Mouse (Mus musculus) heart, embryonic 13.5 days (tissue): ENCODE measurements at regions not wholly inside any gene's neighbourhood (a gene's known extent, or its start where the extent isn't known, plus 50 kb on each side); places are given as distances from the start of the nearest gene placed in this dataset.

ENCODE experiments used
- ATAC-seq: fragments of 200-750 bp; cut with Nextera tagmentation; 2 replicates; pipeline ENCODE4 v1.8.0; 2017; ENCODE audit warnings: moderate TSS enrichment; ENCODE audit not compliant: insufficient number of reproducible peaks, low FRiP score, low TSS enrichment; ENCODE audit errors: extremely low read depth
- H3K27ac ChIP-seq: fragments of 300-500 bp; sonication (generic); replicated peaks from 2 replicates; pipeline ENCODE4 v1.5.1; 2015; ENCODE audit warnings: moderate library complexity, mild to moderate bottlenecking, inconsistent platforms
- H3K27me3 ChIP-seq: fragments of 300-500 bp; sonication (generic); replicated peaks from 2 replicates; pipeline ENCODE4 v1.6.1; 2015; ENCODE audit warnings: mild to moderate bottlenecking, inconsistent platforms
- H3K36me3 ChIP-seq: fragments of 300-500 bp; sonication (generic); 2 replicates; pipeline ENCODE4 v1.6.1; 2015; ENCODE audit warnings: mild to moderate bottlenecking, inconsistent platforms
- H3K4me1 ChIP-seq: fragments of 300-500 bp; sonication (generic); 2 replicates; pipeline ENCODE4 v1.6.1; 2015; ENCODE audit warnings: inconsistent platforms
- H3K4me2 ChIP-seq: fragments of 300-500 bp; sonication (generic); 2 replicates; pipeline ENCODE4 v1.6.1; 2015; ENCODE audit warnings: inconsistent platforms, mild to moderate bottlenecking, moderate library complexity
- H3K4me3 ChIP-seq: fragments of 300-500 bp; sonication (generic); 2 replicates; pipeline ENCODE4 v1.5.1; 2015; ENCODE audit warnings: moderate library complexity, mild to moderate bottlenecking, inconsistent platforms
- H3K9ac ChIP-seq: fragments of 300-500 bp; sonication (generic); 2 replicates; pipeline ENCODE4 v1.6.1; 2015; ENCODE audit warnings: inconsistent platforms, mild to moderate bottlenecking, moderate library complexity
- H3K9me3 ChIP-seq: fragments of 300-500 bp; sonication (generic); 2 replicates; pipeline ENCODE4 v1.6.1; 2016; ENCODE audit warnings: inconsistent platforms
- WGBS: fragments of 180-500 bp; shearing (Covaris S2); methylation state at CpG from one replicate; pipeline ENCODE4 v1.1.7; 2015; ENCODE audit warnings: mixed read lengths; 5-methylcytosine and 5-hydroxymethylcytosine counted together

GRCm38 (mm10) chr5:149815879-149816278, 137.8 kb downstream of the B3glct start:
- no peak overlapping the region for H3K4me2 ChIP-seq
- ATAC-seq = no peak
- H3K4me1 ChIP-seq = peaks cover 12% of the 10 kb centered on the region
- 35% methylated on average over 3 of the region's 3 CpGs for WGBS
- H3K9ac ChIP-seq = no peak overlapping the region
- H3K9me3 ChIP-seq = no peaks in the 10 kb centered on the region
- H3K27me3 ChIP-seq = peaks cover 12% of the 10 kb centered on the region
- no peak overlapping the region for H3K4me3 ChIP-seq
- no peak overlapping the region for H3K27ac ChIP-seq
- H3K36me3 ChIP-seq = no peaks in the 10 kb centered on the region

GRCm38 (mm10) chr5:149818812-149819211, 140.8 kb downstream of the B3glct start:
- Histone ChIP-seq H3K9ac (no peak overlapping the region), H3K27ac (no peak overlapping the region), H3K4me2 (no peak overlapping the region), H3K4me1 (peaks cover 6% of the 10 kb centered on the region; the same call in 1 of the 2 replicates), H3K36me3 (no peaks in the 10 kb centered on the region), H3K4me3 (no peak overlapping the region), H3K27me3 (peaks cover 12% of the 10 kb centered on the region), H3K9me3 (no peaks in the 10 kb centered on the region)
- ATAC-seq = no peak
- WGBS = 18% methylated on average over 6 of the region's 6 CpGs

GRCm38 (mm10) chr5:149823821-149824220, 145.8 kb downstream of the B3glct start:
- Histone ChIP-seq H3K27ac (no peak overlapping the region), H3K4me1 (peaks cover 1% of the 10 kb centered on the region; the same call in 1 of the 2 replicates), H3K9ac (no peak overlapping the region), H3K4me2 (no peak overlapping the region), H3K36me3 (no peaks in the 10 kb centered on the region), H3K4me3 (no peak overlapping the region), H3K27me3 (no peaks in the 10 kb centered on the region), H3K9me3 (no peaks in the 10 kb centered on the region)
- no peak for ATAC-seq
- 82% methylated on average over 9 of the region's 9 CpGs for WGBS

GRCm38 (mm10) chr5:149827599-149827998, 149.6 kb downstream of the B3glct start:
- H3K4me1 ChIP-seq = peaks cover 4% of the 10 kb centered on the region; the same call in 1 of the 2 replicates
- no peak overlapping the region for H3K4me3 ChIP-seq
- H3K4me2 ChIP-seq = no peak overlapping the region
- H3K27ac ChIP-seq = no peak overlapping the region
- no peak overlapping the region for H3K9ac ChIP-seq
- no peak for ATAC-seq
- no peaks in the 10 kb centered on the region for H3K36me3 ChIP-seq
- H3K27me3 ChIP-seq = no peaks in the 10 kb centered on the region
- H3K9me3 ChIP-seq = no peaks in the 10 kb centered on the region
- 44% methylated on average over 3 of the region's 3 CpGs for WGBS

- Histone ChIP-seq H3K27ac (no peak overlapping the region), H3K27me3 (no peaks in the 10 kb centered on the region), H3K36me3 (no peaks in the 10 kb centered on the region), H3K4me3 (peak overlapping the region; percentile 55), H3K9me3 (no peaks in the 10 kb centered on the region), H3K4me2 (peak overlapping the region; percentile 81), H3K4me1 (peaks cover 4% of the 10 kb centered on the region; the same call in 1 of the 2 replicates), H3K9ac (peak overlapping the region; percentile 79)
- ATAC-seq = no peak
- WGBS = 5% methylated on average over 28 of the region's 28 CpGs
Observed at GRCm38 (mm10) chr5:149831122-149831861, 153.3 kb downstream of the B3glct start.

GRCm38 (mm10) chr5:149837379-149837778, 159.3 kb downstream of the B3glct start:
- Histone ChIP-seq H3K4me2 (no peak overlapping the region), H3K36me3 (no peaks in the 10 kb centered on the region), H3K27me3 (no peaks in the 10 kb centered on the region), H3K27ac (no peak overlapping the region), H3K4me3 (no peak overlapping the region), H3K9ac (no peak overlapping the region), H3K9me3 (no peaks in the 10 kb centered on the region), H3K4me1 (no peaks in the 10 kb centered on the region)
- no peak for ATAC-seq
- WGBS = 65% methylated on average over 2 of the region's 2 CpGs

GRCm38 (mm10) chr5:149842491-149842890, 164.5 kb downstream of the B3glct start:
- H3K9me3 ChIP-seq = no peaks in the 10 kb centered on the region
- H3K4me2 ChIP-seq = no peak overlapping the region
- no peak overlapping the region for H3K4me3 ChIP-seq
- no peak for ATAC-seq
- H3K36me3 ChIP-seq = no peaks in the 10 kb centered on the region
- H3K27me3 ChIP-seq = peaks cover 33% of the 10 kb centered on the region
- 59% methylated on average over 6 of the region's 6 CpGs for WGBS
- H3K9ac ChIP-seq = no peak overlapping the region
- no peaks in the 10 kb centered on the region for H3K4me1 ChIP-seq
- H3K27ac ChIP-seq = no peak overlapping the region

- Histone ChIP-seq H3K4me1 (no peaks in the 10 kb centered on the region), H3K4me2 (no peak overlapping the region), H3K9me3 (no peaks in the 10 kb centered on the region), H3K36me3 (no peaks in the 10 kb centered on the region), H3K9ac (no peak overlapping the region), H3K27me3 (peaks cover 33% of the 10 kb centered on the region), H3K27ac (no peak overlapping the region), H3K4me3 (no peak overlapping the region)
- 50% methylated on average over 7 of the region's 7 CpGs for WGBS
- no peak for ATAC-seq
Observed at GRCm38 (mm10) chr5:149843310-149843709, 165.3 kb downstream of the B3glct start.

- no peak overlapping the region for H3K4me3 ChIP-seq
- peaks cover 33% of the 10 kb centered on the region for H3K27me3 ChIP-seq
- H3K4me2 ChIP-seq = no peak overlapping the region
- H3K9ac ChIP-seq = no peak overlapping the region
- no peaks in the 10 kb centered on the region for H3K9me3 ChIP-seq
- H3K27ac ChIP-seq = no peak overlapping the region
- 68% methylated on average over 8 of the region's 8 CpGs for WGBS
- H3K4me1 ChIP-seq = no peaks in the 10 kb centered on the region
- H3K36me3 ChIP-seq = no peaks in the 10 kb centered on the region
- ATAC-seq = no peak
Observed at GRCm38 (mm10) chr5:149845256-149845655, 167.2 kb downstream of the B3glct start.

GRCm38 (mm10) chr5:149848465-149848864, 170.0 kb upstream of the Rxfp2 start:
- no peak overlapping the region for H3K4me3 ChIP-seq
- H3K27me3 ChIP-seq = peaks cover 40% of the 10 kb centered on the region
- peaks cover 14% of the 10 kb centered on the region for H3K4me1 ChIP-seq
- 75% methylated on average over 3 of the region's 3 CpGs for WGBS
- no peak overlapping the region for H3K27ac ChIP-seq
- ATAC-seq = no peak
- H3K36me3 ChIP-seq = no peaks in the 10 kb centered on the region
- H3K9ac ChIP-seq = no peak overlapping the region
- no peaks in the 10 kb centered on the region for H3K9me3 ChIP-seq
- no peak overlapping the region for H3K4me2 ChIP-seq

GRCm38 (mm10) chr5:149851011-149851410, 167.5 kb upstream of the Rxfp2 start:
- Histone ChIP-seq H3K4me1 (peaks cover 14% of the 10 kb centered on the region), H3K36me3 (no peaks in the 10 kb centered on the region), H3K9ac (no peak overlapping the region), H3K27ac (no peak overlapping the region), H3K4me3 (no peak overlapping the region), H3K9me3 (no peaks in the 10 kb centered on the region), H3K27me3 (peaks cover 26% of the 10 kb centered on the region), H3K4me2 (no peak overlapping the region)
- no peak for ATAC-seq
- WGBS = 11% methylated on average over 9 of the region's 9 CpGs

GRCm38 (mm10) chr5:149852516-149852915, 166.0 kb upstream of the Rxfp2 start:
- Histone ChIP-seq H3K9me3 (no peaks in the 10 kb centered on the region), H3K4me1 (peaks cover 19% of the 10 kb centered on the region), H3K4me3 (peak overlapping the region; percentile 37), H3K4me2 (peak overlapping the region; percentile 66), H3K27me3 (peaks cover 18% of the 10 kb centered on the region), H3K9ac (peak overlapping the region; percentile 56; the same call in 1 of the 2 replicates), H3K36me3 (no peaks in the 10 kb centered on the region), H3K27ac (no peak overlapping the region)
- 15% methylated on average over 16 of the region's 16 CpGs for WGBS
- no peak for ATAC-seq
